Mouse (Mus musculus) kidney, postnatal 0 days (tissue): ENCODE measurements around the gene Ttll6. TPM values are rescaled to one million over a fixed set of nuclear protein-coding genes. Genes with fewer than 3 reads are reported as not detected.

Experiments
- ATAC-seq: fragments of 200-750 bp; cut with Nextera tagmentation; replicated peaks from 2 replicates; pipeline ENCODE4 v1.8.0; 2017; ENCODE audit warnings: low read depth, moderate number of reproducible peaks, moderate TSS enrichment, moderate library complexity; ENCODE audit not compliant: low FRiP score
- DNase-seq: peaks from one replicate; pipeline ENCODE4 v3.0.0-alpha.2; 2016; ENCODE audit warnings: low spot score
- H3K27ac ChIP-seq: fragments of 300-500 bp; sonication (generic); 2 replicates; pipeline ENCODE4 v1.5.1; 2014; ENCODE audit warnings: mild to moderate bottlenecking
- H3K27me3 ChIP-seq: fragments of 300-500 bp; sonication (generic); 2 replicates; pipeline ENCODE4 v1.6.1; 2014; ENCODE audit warnings: low read length, mixed read lengths; ENCODE audit not compliant: insufficient read depth
- H3K36me3 ChIP-seq: fragments of 300-500 bp; sonication (generic); 2 replicates; pipeline ENCODE4 v1.6.1; 2014; ENCODE audit warnings: low read length, mixed read lengths; ENCODE audit not compliant: insufficient read depth
- H3K4me1 ChIP-seq: fragments of 300-500 bp; sonication (generic); replicated peaks from 2 replicates; pipeline ENCODE4 v1.6.1; 2014; ENCODE audit warnings: antibody characterized with exemption, low read length, mixed read lengths; ENCODE audit not compliant: insufficient read depth
- H3K4me2 ChIP-seq: fragments of 300-500 bp; sonication (generic); 2 replicates; pipeline ENCODE4 v1.6.1; 2014; ENCODE audit warnings: mild to moderate bottlenecking, low read length, moderate library complexity, mixed read lengths
- H3K4me3 ChIP-seq: fragments of 300-500 bp; sonication (generic); replicated peaks from 2 replicates; pipeline ENCODE4 v1.5.1; 2014; ENCODE audit warnings: low read depth, low read length
- H3K9ac ChIP-seq: fragments of 300-500 bp; sonication (generic); 2 replicates; pipeline ENCODE4 v1.6.1; 2014; ENCODE audit warnings: low read depth, low read length
- H3K9me3 ChIP-seq: fragments of 300-500 bp; sonication (generic); replicated peaks from 2 replicates; pipeline ENCODE4 v1.6.1; 2016; ENCODE audit warnings: low read length, inconsistent platforms, mixed read lengths
- CTCF ChIP-seq: IDR thresholded peaks from 2 replicates; pipeline ENCODE4 v1.5.1; 2016; ENCODE audit warnings: antibody characterized with exemption, low read depth, mild to moderate bottlenecking, moderate library complexity
- WGBS: fragments of 180-500 bp; shearing (Covaris S2); extraction: QIAGEN DNeasy Blood & Tissue Kit; methylation state at CpG from one replicate; pipeline ENCODE4 v1.1.7; 2014; 5-methylcytosine and 5-hydroxymethylcytosine counted together
- polyA plus RNA-seq: library from polyadenylated mRNA; unstranded; fragments of >200 nt; fragmentation: Nextera tagmentation; extraction: Ambion mirVana; gene quantifications from 2 replicates; pipeline ENCODE4 v1.2.1, GENCODE M21; 2015

Gene Ttll6
- polyA plus RNA-seq, 1 experiment from 2014 or later: 0.04 TPM

GRCm38 (mm10) chr11:96172511-96173287 is 39.1 kb downstream of the Ttll6 start:
- H3K27me3 ChIP-seq: peaks cover 94% of the 10 kb centered on the region
- no peak overlapping the region for H3K9ac ChIP-seq
- WGBS: under 1% methylated on average over 25 of the region's 25 CpGs
- H3K4me1 ChIP-seq: 0 out of 2 replicates have a peak, but pooled peaks cover 3% of the 10 kb centered on the region
- H3K36me3 ChIP-seq: no peaks in the 10 kb centered on the region
- H3K27ac ChIP-seq: no peak overlapping the region
- no peak overlapping the region for H3K4me3 ChIP-seq
- TF ChIP-seq CTCF: no peak
- H3K4me2 ChIP-seq: peak overlapping the region; percentile 23; the same call in 1 of the 2 replicates
- DNase-seq (no peak), ATAC-seq (no peak)
- no peaks in the 10 kb centered on the region for H3K9me3 ChIP-seq

- no peak for DNase-seq
- Histone ChIP-seq H3K9me3 (no peaks in the 10 kb centered on the region), H3K27ac (no peak overlapping the region), H3K4me2 (peak overlapping the region; percentile 23; the same call in 1 of the 2 replicates), H3K4me1 (0 out of 2 replicates have a peak, but pooled peaks cover 3% of the 10 kb centered on the region), H3K9ac (no peak overlapping the region), H3K4me3 (no peak overlapping the region), H3K27me3 (peaks cover 94% of the 10 kb centered on the region), H3K36me3 (no peaks in the 10 kb centered on the region)
- 2% methylated on average over 16 of the region's 16 CpGs for WGBS
- TF ChIP-seq CTCF: no peak
- ATAC-seq: no peak
These were observed 39.8 kb downstream of the Ttll6 start for GRCm38 (mm10) chr11:96173288-96173840.

GRCm38 (mm10) chr11:96174881-96175280 is 41.3 kb downstream of the Ttll6 start:
- no peak for ATAC-seq
- no peak for DNase-seq
- no peak overlapping the region for H3K9ac ChIP-seq
- H3K27me3 ChIP-seq: peaks cover 94% of the 10 kb centered on the region
- no peak overlapping the region for H3K4me3 ChIP-seq
- H3K27ac ChIP-seq: no peak overlapping the region
- 2% methylated on average over 6 of the region's 6 CpGs for WGBS
- no peaks in the 10 kb centered on the region for H3K9me3 ChIP-seq
- no peak for TF ChIP-seq CTCF
- 0 out of 2 replicates have a peak, but pooled peaks cover 3% of the 10 kb centered on the region for H3K4me1 ChIP-seq
- no peaks in the 10 kb centered on the region for H3K36me3 ChIP-seq
- H3K4me2 ChIP-seq: no peak overlapping the region

GRCm38 (mm10) chr11:96175511-96175910 is 41.9 kb downstream of the Ttll6 start:
- no peak for DNase-seq
- Histone ChIP-seq H3K27ac (no peak overlapping the region), H3K27me3 (peaks cover 94% of the 10 kb centered on the region), H3K9me3 (no peaks in the 10 kb centered on the region), H3K9ac (no peak overlapping the region), H3K4me3 (no peak overlapping the region), H3K4me2 (no peak overlapping the region), H3K4me1 (0 out of 2 replicates have a peak, but pooled peaks cover 3% of the 10 kb centered on the region), H3K36me3 (no peaks in the 10 kb centered on the region)
- WGBS: 1% methylated on average over 17 of the region's 17 CpGs
- TF ChIP-seq CTCF: no peak
- ATAC-seq: no peak

GRCm38 (mm10) chr11:96175951-96176530 is 42.5 kb downstream of the Ttll6 start:
- DNase-seq: no peak
- no peak for TF ChIP-seq CTCF
- ATAC-seq: no peak

GRCm38 (mm10) chr11:96176841-96177240 is 43.3 kb downstream of the Ttll6 start:
- Histone ChIP-seq H3K9me3 (no peaks in the 10 kb centered on the region), H3K4me3 (no peak overlapping the region), H3K4me1 (0 out of 2 replicates have a peak, but pooled peaks cover 3% of the 10 kb centered on the region), H3K4me2 (no peak overlapping the region), H3K9ac (no peak overlapping the region), H3K27ac (no peak overlapping the region), H3K36me3 (no peaks in the 10 kb centered on the region), H3K27me3 (peaks cover 94% of the 10 kb centered on the region)
- no peak for DNase-seq
- no peak for TF ChIP-seq CTCF
- ATAC-seq: no peak
- WGBS: 2% methylated on average over 10 of the region's 10 CpGs

More at GRCm38 (mm10) chr11:96175951-96176530, 42.5 kb downstream of the Ttll6 start:
- Histone ChIP-seq H3K4me3 (no peak overlapping the region), H3K4me1 (0 out of 2 replicates have a peak, but pooled peaks cover 3% of the 10 kb centered on the region), H3K27me3 (peaks cover 94% of the 10 kb centered on the region), H3K9ac (no peak overlapping the region), H3K27ac (no peak overlapping the region), H3K4me2 (no peak overlapping the region), H3K9me3 (no peaks in the 10 kb centered on the region), H3K36me3 (no peaks in the 10 kb centered on the region)
- 3% methylated on average over 9 of the region's 9 CpGs for WGBS
